Mouse (Mus musculus) kidney, embryonic 16.5 days (tissue): ENCODE data around the gene Ethe1. TPM values are rescaled to one million over a fixed set of nuclear protein-coding genes. Genes with fewer than 3 reads are reported as not detected.

Source experiments
- ATAC-seq: fragments of 200-750 bp; cut with Nextera tagmentation; 2 replicates; pipeline ENCODE4 v1.8.0; 2017; ENCODE audit warnings: moderate TSS enrichment; ENCODE audit not compliant: low FRiP score, low TSS enrichment
- H3K27ac ChIP-seq: fragments of 300-500 bp; sonication (generic); 2 replicates; pipeline ENCODE4 v1.5.1; 2014; ENCODE audit warnings: low read length
- H3K27me3 ChIP-seq: fragments of 300-500 bp; sonication (generic); 2 replicates; pipeline ENCODE4 v1.6.1; 2014; ENCODE audit warnings: low read length, control low read depth, mixed read lengths; ENCODE audit not compliant: insufficient read depth
- H3K36me3 ChIP-seq: fragments of 300-500 bp; sonication (generic); 2 replicates; pipeline ENCODE4 v1.6.1; 2014; ENCODE audit warnings: low read length, control low read depth, mixed read lengths; ENCODE audit not compliant: insufficient read depth
- H3K4me1 ChIP-seq: fragments of 300-500 bp; sonication (generic); 2 replicates; pipeline ENCODE4 v1.6.1; 2014; ENCODE audit warnings: low read length, control low read depth, mixed read lengths; ENCODE audit not compliant: insufficient read depth
- H3K4me2 ChIP-seq: fragments of 300-500 bp; sonication (generic); replicated peaks from 2 replicates; pipeline ENCODE4 v1.6.1; 2014; ENCODE audit warnings: low read depth, low read length
- H3K4me3 ChIP-seq: fragments of 300-500 bp; sonication (generic); 2 replicates; pipeline ENCODE4 v1.5.1; 2014; ENCODE audit warnings: mild to moderate bottlenecking, low read length
- H3K9ac ChIP-seq: fragments of 300-500 bp; sonication (generic); replicated peaks from 2 replicates; pipeline ENCODE4 v1.6.1; 2014; ENCODE audit warnings: low read length
- H3K9me3 ChIP-seq: fragments of 300-500 bp; sonication (generic); 2 replicates; pipeline ENCODE4 v1.6.1; 2016; ENCODE audit warnings: low read length, control low read depth
- WGBS: fragments of 180-500 bp; shearing (Covaris S2); extraction: QIAGEN DNeasy Blood & Tissue Kit; methylation state at CpG from one replicate; pipeline ENCODE4 v1.1.7; 2014; 5-methylcytosine and 5-hydroxymethylcytosine counted together
- polyA plus RNA-seq: library from polyadenylated mRNA; unstranded; fragments of >200 nt; fragmentation: Nextera tagmentation; extraction: Ambion mirVana; gene quantifications from 2 replicates; pipeline ENCODE4 v1.2.1, GENCODE M21; 2015

Gene Ethe1
- polyA plus RNA-seq, 1 experiment from 2014 or later = 55.2 TPM

- Histone ChIP-seq H3K9me3 (no peaks in the 10 kb centered on the region), H3K4me1 (peaks cover 35% of the 10 kb centered on the region), H3K36me3 (no peaks in the 10 kb centered on the region), H3K4me3 (no peak overlapping the region), H3K27me3 (no peaks in the 10 kb centered on the region), H3K27ac (peak overlapping the region; percentile 64), H3K4me2 (no peak overlapping the region), H3K9ac (no peak overlapping the region)
- WGBS = 71% methylated on average over 6 of the region's 6 CpGs
- ATAC-seq = no peak
These were observed 5.4 kb downstream of the Ethe1 start for GRCm38 (mm10) chr7:24592781-24593180.

GRCm38 (mm10) chr7:24593621-24594308 is 6.4 kb downstream of the Ethe1 start:
- Histone ChIP-seq H3K36me3 (no peaks in the 10 kb centered on the region), H3K27ac (peak overlapping the region; percentile 21; the same call in 1 of the 2 replicates), H3K27me3 (no peaks in the 10 kb centered on the region), H3K4me1 (peaks cover 34% of the 10 kb centered on the region), H3K4me3 (peak overlapping the region; percentile 77), H3K4me2 (peak overlapping the region; percentile 82), H3K9ac (peak overlapping the region; percentile 85), H3K9me3 (no peaks in the 10 kb centered on the region)
- ATAC-seq = peak; percentile 91
- 2% methylated on average over 37 of the region's 39 CpGs for WGBS

- 0 out of 2 replicates have a peak, but pooled peaks have one; percentile 5 for ATAC-seq
- peak overlapping the region; percentile 85 for H3K9ac ChIP-seq
- H3K27me3 ChIP-seq = no peaks in the 10 kb centered on the region
- H3K36me3 ChIP-seq = no peaks in the 10 kb centered on the region
- H3K4me2 ChIP-seq = peak overlapping the region; percentile 82
- peak overlapping the region; percentile 21; the same call in 1 of the 2 replicates for H3K27ac ChIP-seq
- no peaks in the 10 kb centered on the region for H3K9me3 ChIP-seq
- 3% methylated on average over 13 of the region's 13 CpGs for WGBS
- H3K4me3 ChIP-seq = peak overlapping the region; percentile 77
- H3K4me1 ChIP-seq = peaks cover 34% of the 10 kb centered on the region
These were observed 7.0 kb downstream of the Ethe1 start for GRCm38 (mm10) chr7:24594309-24594803.

DNA sequence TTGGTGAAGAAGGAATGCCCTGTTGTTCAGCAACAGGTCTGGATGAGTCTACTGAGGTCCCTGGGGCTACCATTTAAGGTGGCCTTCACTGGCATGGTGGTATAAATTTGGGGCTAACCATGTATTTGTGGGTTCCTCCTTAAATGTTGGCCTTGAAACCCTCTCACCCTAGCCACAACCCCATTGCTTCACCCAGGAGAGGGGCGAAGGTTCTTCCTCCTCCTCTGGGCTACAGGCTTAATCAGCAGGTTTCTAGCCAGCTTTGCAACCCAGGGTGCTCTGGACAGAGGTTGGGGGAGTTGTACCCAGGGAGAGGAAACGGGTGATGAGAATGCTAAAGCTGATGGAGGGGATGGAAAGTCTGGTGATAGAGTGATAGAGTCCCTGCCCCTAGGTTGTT is 8.1 kb downstream of the Ethe1 start:
- no peak overlapping the region for H3K9ac ChIP-seq
- peaks cover 34% of the 10 kb centered on the region for H3K4me1 ChIP-seq
- no peaks in the 10 kb centered on the region for H3K36me3 ChIP-seq
- no peak for ATAC-seq
- H3K9me3 ChIP-seq = no peaks in the 10 kb centered on the region
- peak overlapping the region; percentile 82 for H3K4me2 ChIP-seq
- no peak overlapping the region for H3K27ac ChIP-seq
- WGBS = 67% methylated on average over 2 of the region's 2 CpGs
- H3K4me3 ChIP-seq = no peak overlapping the region
- H3K27me3 ChIP-seq = no peaks in the 10 kb centered on the region

DNA sequence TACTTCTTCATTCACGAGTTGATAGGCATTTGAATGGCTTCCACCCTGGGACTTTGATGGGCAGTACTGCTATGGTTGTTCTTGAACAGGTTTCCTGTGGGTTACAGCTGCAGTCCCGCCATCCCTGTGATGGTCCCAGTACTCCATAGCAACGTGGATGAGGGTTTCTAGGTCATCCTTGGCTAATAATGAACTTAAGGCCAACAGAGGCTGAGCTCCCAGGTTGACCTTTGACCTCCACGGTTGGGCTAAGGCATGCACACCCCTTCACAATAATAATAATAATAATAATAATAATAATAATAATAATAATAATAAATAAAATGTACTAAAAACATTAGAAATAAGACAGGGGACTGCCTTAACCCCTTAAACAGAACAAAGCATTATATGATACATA is 10.8 kb downstream of the Ethe1 start:
- peaks cover 20% of the 10 kb centered on the region; the same call in 1 of the 2 replicates for H3K4me1 ChIP-seq
- H3K4me2 ChIP-seq = no peak overlapping the region
- H3K9me3 ChIP-seq = no peaks in the 10 kb centered on the region
- no peaks in the 10 kb centered on the region for H3K36me3 ChIP-seq
- no peak overlapping the region for H3K4me3 ChIP-seq
- H3K27me3 ChIP-seq = no peaks in the 10 kb centered on the region
- H3K27ac ChIP-seq = no peak overlapping the region
- H3K9ac ChIP-seq = no peak overlapping the region
- ATAC-seq = no peak
- 73% methylated on average over 4 of the region's 4 CpGs for WGBS

DNA sequence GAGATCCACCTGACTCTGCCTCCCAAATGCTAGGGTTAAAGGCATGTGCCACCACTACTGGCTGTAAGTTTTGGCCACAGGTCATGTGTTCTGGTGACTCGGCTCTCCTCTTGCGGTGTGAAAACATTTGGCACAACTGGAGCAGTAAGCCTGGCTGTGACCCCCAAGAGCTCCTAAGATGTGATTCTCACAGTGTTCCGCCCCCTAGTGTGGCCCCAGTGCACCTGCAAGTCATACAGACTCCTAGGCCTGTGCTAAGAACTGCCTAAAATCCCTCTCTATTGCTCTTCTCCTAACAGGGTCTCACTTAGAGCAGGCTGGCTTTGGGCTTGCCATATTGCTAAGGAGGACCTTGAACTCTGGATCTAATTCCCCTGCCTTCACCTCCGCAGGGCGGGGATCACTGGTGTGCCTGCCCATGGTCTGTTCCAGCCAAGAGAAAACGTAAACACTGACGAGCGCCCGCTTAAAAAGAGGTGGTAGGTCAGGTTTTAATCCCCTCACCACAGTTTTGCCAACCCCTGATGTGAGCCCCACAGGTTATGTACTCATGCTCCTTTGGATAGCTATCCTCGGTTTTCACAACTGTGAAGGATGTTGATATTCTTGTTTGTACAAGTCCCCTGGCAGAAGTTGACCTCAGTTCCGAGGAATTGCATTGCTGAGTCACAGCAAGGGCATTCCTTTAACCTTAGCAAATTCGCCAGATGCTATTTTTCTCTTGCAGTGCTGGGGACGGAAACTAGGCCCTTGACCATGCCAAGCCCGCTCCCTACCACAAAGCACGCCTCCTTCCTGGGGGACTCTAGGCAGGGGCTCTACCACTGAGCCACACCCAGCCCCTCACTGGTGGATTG is 12.1 kb downstream of the Ethe1 start:
- Histone ChIP-seq H3K27me3 (no peaks in the 10 kb centered on the region), H3K9ac (no peak overlapping the region), H3K4me3 (no peak overlapping the region), H3K4me1 (0 out of 2 replicates have a peak, but pooled peaks cover 11% of the 10 kb centered on the region), H3K9me3 (no peaks in the 10 kb centered on the region), H3K4me2 (no peak overlapping the region), H3K27ac (no peak overlapping the region), H3K36me3 (no peaks in the 10 kb centered on the region)
- WGBS = 79% methylated on average over 15 of the region's 15 CpGs
- ATAC-seq = no peak

GRCm38 (mm10) chr7:24600941-24601597 is 13.7 kb downstream of the Ethe1 start:
- 5% methylated on average over 13 of the region's 13 CpGs for WGBS
- Histone ChIP-seq H3K27me3 (no peaks in the 10 kb centered on the region), H3K36me3 (no peaks in the 10 kb centered on the region), H3K9me3 (no peaks in the 10 kb centered on the region), H3K4me3 (peak overlapping the region; percentile 7; the same call in 1 of the 2 replicates), H3K27ac (no peak overlapping the region), H3K9ac (0 out of 2 replicates have a peak overlapping the region, but pooled peaks have one; percentile 22), H3K4me2 (peak overlapping the region; percentile 40), H3K4me1 (no peaks in the 10 kb centered on the region)
- ATAC-seq = peak; percentile 85

DNA sequence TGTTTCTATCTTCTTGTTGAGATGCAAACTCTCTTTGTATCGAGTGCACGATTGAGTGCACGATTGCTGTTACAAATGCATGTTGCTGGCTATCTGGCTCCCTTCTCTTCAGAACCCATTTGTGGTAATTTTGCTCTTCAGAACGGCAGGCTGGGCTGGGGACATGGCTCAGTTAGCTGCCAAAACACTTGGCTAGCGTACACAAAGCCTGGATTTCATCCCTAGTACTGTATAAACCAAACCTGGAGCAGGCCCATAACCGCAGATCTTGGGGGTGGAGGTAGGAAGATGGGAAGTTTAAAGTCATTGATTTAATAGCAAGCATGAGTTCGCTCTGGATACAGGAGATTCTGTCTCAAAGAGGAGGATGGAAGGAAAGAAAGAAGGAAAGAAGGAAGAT is 18.2 kb downstream of the Ethe1 start:
- peaks cover 14% of the 10 kb centered on the region for H3K27me3 ChIP-seq
- H3K4me1 ChIP-seq = peaks cover 6% of the 10 kb centered on the region
- H3K9ac ChIP-seq = no peak overlapping the region
- WGBS = 88% methylated on average over 7 of the region's 7 CpGs
- H3K27ac ChIP-seq = no peak overlapping the region
- H3K4me3 ChIP-seq = no peak overlapping the region
- no peaks in the 10 kb centered on the region for H3K9me3 ChIP-seq
- ATAC-seq = no peak
- H3K36me3 ChIP-seq = no peaks in the 10 kb centered on the region
- H3K4me2 ChIP-seq = no peak overlapping the region

DNA sequence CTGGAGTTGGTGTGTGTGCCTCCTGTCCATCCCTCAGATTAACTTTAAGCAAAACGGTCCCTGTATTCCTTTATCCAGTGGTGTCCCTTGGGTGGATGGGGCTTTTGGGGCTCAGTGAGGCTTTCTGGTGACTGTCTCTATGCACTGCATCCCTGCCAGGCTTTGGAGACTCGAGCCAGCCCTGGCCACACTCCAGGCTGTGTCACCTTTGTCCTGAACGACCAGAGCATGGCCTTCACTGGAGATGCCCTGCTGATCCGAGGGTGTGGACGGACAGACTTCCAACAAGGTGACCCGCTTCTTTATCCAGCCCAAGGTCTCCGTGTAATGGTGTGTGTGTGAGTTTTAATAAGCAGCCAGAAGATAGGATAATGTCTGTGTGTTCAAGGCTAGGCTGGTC is 18.7 kb downstream of the Ethe1 start:
- H3K4me1 ChIP-seq = peaks cover 11% of the 10 kb centered on the region
- H3K36me3 ChIP-seq = no peaks in the 10 kb centered on the region
- no peaks in the 10 kb centered on the region for H3K9me3 ChIP-seq
- peaks cover 19% of the 10 kb centered on the region for H3K27me3 ChIP-seq
- H3K9ac ChIP-seq = no peak overlapping the region
- 84% methylated on average over 7 of the region's 7 CpGs for WGBS
- no peak for ATAC-seq
- H3K4me3 ChIP-seq = no peak overlapping the region
- H3K4me2 ChIP-seq = no peak overlapping the region
- no peak overlapping the region for H3K27ac ChIP-seq
